Mouse (Mus musculus) left cerebral cortex, postnatal 10 days (tissue): ENCODE data around the gene Kcnh1. TPM values are rescaled to one million over a fixed set of nuclear protein-coding genes. Genes with fewer than 3 reads are reported as not detected.

ENCODE experiments used
- DNase-seq, 2 experiments: peaks; one replicate each; pipeline ENCODE4 v3.0.0; 2021 to 2022; ENCODE audit warnings: low spot score in 2 of 2, mixed read lengths in 1 of 2; ENCODE audit errors: extremely low spot score in 1 of 2
- intact Hi-C: fragments of 180-260 bp; cut with DNase I; formaldehyde crosslinking; loops from one replicate; pipeline ENCODE4 v1.15.1; 2025
- total RNA-seq, 2 experiments: library from RNA; stranded (reverse); gene quantifications; 2 replicates each; pipeline ENCODE4 v1.2.3; 2021

The Kcnh1 gene
- total RNA-seq, 2 experiments from 2014 or later, result 34.8 to 35.2 TPM

- intact Hi-C loops, result loop anchor here (5.0 kb wide), 1 partner anchor 252 kb away; the partner anchor contains the start of gene Kcnh1
- peak in 1 of 2 experiments; percentile 32 for DNase-seq
Measured at GRCm38 (mm10) chr1:192443998-192444657, 253.6 kb downstream of the Kcnh1 start.

- peak; percentile 71 to 74 for DNase-seq
- intact Hi-C loops, result loop anchor here (5.0 kb wide), 1 partner anchor 253 kb away; the partner anchor contains the start of gene Kcnh1
Measured at GRCm38 (mm10) chr1:192444658-192445447, 254.3 kb downstream of the Kcnh1 start.

GRCm38 (mm10) chr1:192446158-192446557 lies 255.6 kb downstream of the Kcnh1 start:
- DNase-seq, result no peak
- intact Hi-C loops, result no loop called here

- DNase-seq, result no peak
- intact Hi-C loops, result no loop called here
Measured at GRCm38 (mm10) chr1:192447666-192448065, 257.1 kb downstream of the Kcnh1 start.

GRCm38 (mm10) chr1:192448512-192448911 lies 257.9 kb downstream of the Kcnh1 start:
- no peak for DNase-seq
- intact Hi-C loops, result no loop called here

- DNase-seq, result no peak
- intact Hi-C loops, result loop anchor here (10.0 kb wide), 1 partner anchor 135 kb away; no protein-coding TSS in a partner anchor
Measured at GRCm38 (mm10) chr1:192449572-192450351, 259.2 kb downstream of the Kcnh1 start.

GRCm38 (mm10) chr1:192450425-192450824 lies 259.9 kb downstream of the Kcnh1 start:
- intact Hi-C loops, result loop anchor here (10.0 kb wide), 1 partner anchor 134 kb away; no protein-coding TSS in a partner anchor
- no peak for DNase-seq

- intact Hi-C loops, result loop anchor here (10.0 kb wide), 1 partner anchor 133 kb away; no protein-coding TSS in a partner anchor
- peak; percentile 35 to 41 for DNase-seq
Measured at GRCm38 (mm10) chr1:192451722-192452121, 261.1 kb downstream of the Kcnh1 start.

GRCm38 (mm10) chr1:192454501-192454900 lies 263.9 kb downstream of the Kcnh1 start:
- DNase-seq, result no peak
- intact Hi-C loops, result loop anchor here (10.0 kb wide), 1 partner anchor 130 kb away; no protein-coding TSS in a partner anchor

GRCm38 (mm10) chr1:192454981-192455380 lies 264.4 kb downstream of the Kcnh1 start:
- intact Hi-C loops, result loop anchor here (10.0 kb wide), 1 partner anchor 130 kb away; no protein-coding TSS in a partner anchor
- no peak for DNase-seq

- intact Hi-C loops, result loop anchor here (10.0 kb wide), 1 partner anchor 128 kb away; no protein-coding TSS in a partner anchor
- no peak for DNase-seq
Measured at GRCm38 (mm10) chr1:192457037-192457436, 266.5 kb downstream of the Kcnh1 start.

GRCm38 (mm10) chr1:192457526-192458206 lies 267.1 kb downstream of the Kcnh1 start:
- peak in 1 of 2 experiments; percentile 28 for DNase-seq

GRCm38 (mm10) chr1:192463732-192464131 lies 273.2 kb downstream of the Kcnh1 start:
- intact Hi-C loops, result no loop called here
- no peak for DNase-seq

More at GRCm38 (mm10) chr1:192457526-192458206, 267.1 kb downstream of the Kcnh1 start:
- intact Hi-C loops, result loop anchor here (10.0 kb wide), 1 partner anchor 127 kb away; no protein-coding TSS in a partner anchor

GRCm38 (mm10) chr1:192472366-192472765 lies 281.8 kb downstream of the Kcnh1 start:
- DNase-seq, result no peak
- intact Hi-C loops, result no loop called here

GRCm38 (mm10) chr1:192473134-192473533 lies 282.6 kb downstream of the Kcnh1 start:
- intact Hi-C loops, result no loop called here
- DNase-seq, result no peak

GRCm38 (mm10) chr1:192476704-192477103 lies 286.1 kb downstream of the Kcnh1 start:
- intact Hi-C loops, result no loop called here

GRCm38 (mm10) chr1:192477556-192477955 lies 287.0 kb downstream of the Kcnh1 start:
- intact Hi-C loops, result no loop called here
- DNase-seq, result no peak

More at GRCm38 (mm10) chr1:192476704-192477103, 286.1 kb downstream of the Kcnh1 start:
- no peak for DNase-seq

GRCm38 (mm10) chr1:192478176-192478575 lies 287.6 kb downstream of the Kcnh1 start:
- intact Hi-C loops, result no loop called here
- DNase-seq, result no peak
